Mouse (Mus musculus) G1E-ER4 (cell line): ENCODE measurements around the gene Lsp1. TPM values are rescaled to one million over a fixed set of nuclear protein-coding genes. Genes with fewer than 3 reads are reported as not detected.

Experiments used
- GATA1 ChIP-seq: IDR thresholded peaks from one replicate; pipeline ENCODE4 v1.8.0; 2012; ENCODE audit warnings: low read length, inconsistent platforms
- polyA plus RNA-seq: library from polyadenylated mRNA; stranded (reverse); fragments of >175 nt; gene quantifications from 2 replicates; pipeline ENCODE4 v1.2.3, GENCODE M21; 2012

Lsp1 gene
- polyA plus RNA-seq, 1 experiment: not detected

DNA sequence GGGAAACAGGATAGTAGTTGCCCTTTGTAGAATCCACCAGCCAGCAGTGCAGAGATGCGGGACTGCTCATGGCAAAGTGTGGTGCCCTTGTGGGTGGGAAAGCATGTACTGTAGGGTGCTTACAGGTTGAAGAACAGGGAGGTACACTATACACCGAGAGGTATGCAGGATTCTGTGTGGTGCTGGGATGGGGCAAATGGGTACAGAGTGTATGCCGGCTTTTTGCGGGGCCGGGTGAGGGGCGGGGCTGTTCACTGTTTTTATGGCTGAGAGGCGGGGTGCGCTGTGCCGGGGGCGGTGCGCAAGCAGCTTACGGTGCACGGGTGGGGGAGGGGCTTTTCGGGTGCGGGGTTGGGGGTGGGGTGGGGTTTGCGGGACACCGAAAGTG lies 72.1 kb downstream of the Lsp1 start, which contains the start of gene Mrpl23:
Gene Mrpl23 (plus strand): TSS at position 16 of the 388 bp plus-strand sequence.
- no peak for TF ChIP-seq GATA1

DNA sequence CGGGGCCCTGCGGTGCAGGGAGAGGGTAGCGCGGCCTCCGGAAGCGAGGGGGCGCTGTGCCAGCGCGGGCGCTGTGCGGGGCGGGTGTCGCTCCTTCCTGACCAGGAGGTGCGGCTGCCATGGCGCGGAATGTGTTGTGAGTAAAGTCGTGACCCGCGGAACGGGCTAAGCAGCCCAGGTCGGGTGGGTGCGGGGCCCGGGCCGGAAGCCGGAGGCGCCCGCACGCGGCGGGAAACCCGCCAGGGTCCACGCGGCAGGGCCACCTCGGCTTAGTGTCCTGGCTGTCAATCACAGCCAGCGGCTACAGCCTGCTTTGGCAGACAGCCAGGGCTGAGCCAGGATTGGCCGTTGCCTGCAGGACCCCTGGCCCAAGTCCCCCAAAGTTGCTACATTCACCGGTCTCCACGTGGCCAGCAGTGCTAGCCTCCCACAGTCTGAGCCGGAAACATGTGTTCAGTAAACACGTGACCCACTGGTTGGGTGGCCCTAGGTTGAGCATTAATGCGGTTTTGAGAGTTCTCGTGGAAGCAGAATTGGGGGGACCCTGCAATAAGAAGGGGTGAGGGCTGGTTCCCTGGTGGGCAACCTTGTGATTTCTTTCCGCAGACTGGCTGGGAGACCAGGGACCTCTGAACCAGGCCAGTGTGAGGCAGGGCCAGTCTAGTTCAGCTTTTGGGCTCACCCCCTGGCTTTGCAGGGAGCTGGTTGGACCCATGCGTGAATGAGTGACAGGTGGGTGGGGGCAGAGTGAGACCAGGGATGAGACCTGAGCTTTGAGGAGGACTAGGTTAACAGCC lies 72.6 kb downstream of the Lsp1 start:
- TF ChIP-seq GATA1: no peak

DNA sequence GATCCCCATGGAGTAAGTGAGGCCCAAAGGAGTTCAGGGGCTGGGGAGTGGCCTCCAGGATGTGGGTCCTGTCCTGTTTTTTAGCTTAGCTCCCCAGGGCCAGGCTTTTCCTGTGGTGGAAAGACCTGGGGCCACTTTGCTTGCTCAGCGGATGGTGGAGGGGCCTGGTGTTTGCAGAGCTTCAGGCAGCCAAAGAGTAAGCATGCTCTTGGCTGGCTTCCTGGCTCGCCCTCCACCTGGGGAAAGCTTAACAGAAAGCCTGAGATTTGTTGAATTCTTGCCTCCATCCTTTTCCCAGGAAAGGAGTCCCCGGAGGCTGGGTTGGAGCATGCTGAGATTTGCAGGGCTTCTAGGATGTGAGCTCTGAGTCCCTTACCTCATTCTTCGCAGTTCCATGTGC lies 74.5 kb downstream of the Lsp1 start:
- no peak for TF ChIP-seq GATA1

DNA sequence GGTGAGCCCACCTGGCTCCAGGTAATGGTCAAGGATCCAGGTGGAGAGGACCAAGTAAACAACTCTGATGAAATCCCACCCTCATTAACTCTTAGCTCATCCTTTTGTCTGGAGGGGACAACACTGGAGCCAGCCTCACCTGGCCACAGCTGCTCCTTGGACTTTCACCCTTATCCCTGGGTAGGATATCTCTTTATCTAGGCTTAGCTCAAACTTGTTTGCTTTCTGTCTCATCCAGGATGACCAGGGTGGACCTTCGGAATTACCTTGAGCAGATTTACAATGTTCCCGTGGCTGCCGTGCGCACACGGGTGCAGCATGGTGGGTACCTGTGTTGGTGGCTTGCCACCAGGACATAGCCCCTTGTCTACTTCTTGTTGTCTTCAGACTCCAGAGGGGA lies 75.2 kb downstream of the Lsp1 start:
- TF ChIP-seq GATA1: no peak

DNA sequence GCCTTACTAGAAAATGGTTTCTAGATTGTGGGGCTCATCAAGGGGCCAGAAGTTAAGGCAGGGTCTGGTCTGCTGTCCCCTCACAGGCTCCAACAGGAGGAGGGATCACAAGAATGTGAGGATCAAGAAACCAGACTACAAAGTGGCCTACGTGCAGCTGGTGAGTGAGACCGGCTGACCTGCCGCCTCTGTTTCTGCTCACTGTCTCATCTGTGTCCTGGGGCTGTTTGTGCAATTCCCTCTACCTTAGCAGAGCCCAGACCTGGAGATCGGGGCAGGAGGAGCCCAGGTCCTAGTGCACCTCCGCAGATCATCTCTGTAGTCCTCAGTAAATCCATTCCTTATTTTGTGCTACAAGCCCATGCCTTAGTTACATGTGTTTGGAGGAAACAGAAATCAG lies 76.6 kb downstream of the Lsp1 start:
- TF ChIP-seq GATA1: no peak

DNA sequence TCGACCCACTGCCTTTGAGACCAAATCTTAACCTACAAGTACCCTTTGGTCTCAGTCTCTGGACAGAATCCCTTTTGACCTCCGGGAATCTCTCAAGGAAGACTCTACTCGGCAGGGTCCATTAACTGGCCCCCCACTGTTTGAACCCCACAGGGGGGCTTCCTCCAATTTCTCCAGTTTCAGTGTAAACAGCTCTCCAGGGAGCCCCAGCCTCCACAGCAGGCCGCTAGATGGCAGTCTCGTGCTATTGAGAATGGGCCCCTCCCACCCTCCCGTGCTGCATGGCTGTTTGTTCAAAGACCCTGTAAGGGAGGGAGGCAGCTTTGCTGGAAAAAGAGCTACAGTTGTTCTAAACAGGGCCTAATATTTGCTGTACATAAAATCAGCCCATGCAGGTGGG lies 77.3 kb downstream of the Lsp1 start:
- TF ChIP-seq GATA1: no peak

DNA sequence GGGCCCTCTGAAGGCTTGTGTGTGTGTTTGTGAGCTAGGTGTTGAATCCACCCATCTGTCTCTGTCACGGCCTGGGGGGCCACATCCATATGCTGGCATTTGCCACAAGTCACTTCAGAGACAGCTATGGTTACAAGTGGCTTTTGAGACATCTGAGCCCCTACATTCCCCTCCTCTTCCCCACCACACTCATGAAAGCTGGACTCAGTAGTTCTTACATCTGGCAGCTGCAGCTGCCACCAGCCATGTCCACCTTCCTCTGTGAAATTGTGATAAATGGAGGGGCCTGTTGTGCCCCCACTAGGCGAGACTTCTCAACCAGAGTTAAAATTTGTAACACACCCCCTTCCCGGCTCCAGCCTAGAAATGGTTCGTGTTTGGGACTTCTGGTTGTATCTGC lies 77.7 kb downstream of the Lsp1 start:
- TF ChIP-seq GATA1: no peak

DNA sequence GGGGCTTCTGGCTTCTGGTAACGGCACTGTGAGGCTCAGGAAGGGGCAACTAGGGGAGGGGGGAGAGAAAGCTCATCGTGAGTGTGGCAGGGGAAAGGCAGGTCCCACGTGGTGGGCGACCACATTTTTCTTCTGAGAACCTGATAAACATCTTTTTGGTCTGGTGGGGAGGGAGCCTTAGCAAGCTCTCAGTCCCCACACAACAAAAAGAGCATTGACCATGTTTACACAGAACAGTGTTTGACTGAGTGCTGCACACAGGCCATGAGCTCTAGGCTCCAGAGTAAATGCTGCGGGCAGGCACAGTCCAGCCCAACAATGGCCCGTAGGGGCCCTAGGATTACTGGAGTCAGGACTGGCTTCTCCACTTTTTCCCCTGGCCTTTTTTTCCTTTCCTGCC lies 78.2 kb downstream of the Lsp1 start:
- TF ChIP-seq GATA1: no peak

DNA sequence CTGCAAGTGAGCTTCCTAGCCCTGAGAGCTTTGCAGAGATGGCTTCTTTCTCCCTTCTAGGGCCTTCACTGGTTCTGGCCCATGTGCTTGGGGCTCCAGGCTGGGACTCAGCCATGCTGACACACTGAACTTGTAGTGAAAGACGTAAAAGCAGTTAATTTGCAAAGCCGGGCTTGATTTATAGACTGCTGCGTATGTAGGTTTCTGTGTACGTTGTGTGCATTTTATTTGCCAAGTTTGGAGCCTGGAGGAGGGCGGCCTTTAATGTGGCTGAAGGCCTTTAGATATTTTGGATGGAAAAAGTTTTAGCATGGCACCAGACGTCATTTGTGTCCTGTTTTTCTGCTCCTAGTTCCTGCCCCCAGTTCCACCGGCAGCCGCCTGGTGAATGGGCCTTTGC lies 79.2 kb downstream of the Lsp1 start:
- TF ChIP-seq GATA1: no peak

DNA sequence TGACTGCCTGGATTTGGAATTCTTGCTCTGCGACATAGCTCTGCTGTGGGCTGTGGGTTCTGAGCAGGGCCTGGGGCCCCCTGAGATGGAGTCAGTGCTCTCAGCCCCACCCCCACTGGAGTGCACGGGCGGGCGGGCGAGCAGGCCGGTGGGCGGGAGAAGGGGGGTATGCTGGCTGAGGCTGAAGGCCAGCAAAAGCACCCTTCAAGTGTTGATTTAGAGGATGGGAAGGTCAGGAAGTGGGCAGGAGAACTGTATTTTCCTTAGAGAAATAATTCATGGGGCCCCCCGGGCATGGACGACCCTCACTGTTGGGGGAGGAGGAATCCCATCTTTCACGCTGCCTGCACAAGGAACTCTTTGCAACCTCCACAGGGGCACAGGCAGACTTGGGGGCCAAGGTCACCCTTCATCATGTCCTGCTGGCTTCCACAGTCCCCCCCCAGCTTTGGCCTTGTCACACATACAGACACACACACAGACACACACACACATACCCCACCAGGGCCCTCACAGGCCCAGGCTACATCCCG lies 82.2 kb downstream of the Lsp1 start:
- no peak for TF ChIP-seq GATA1

Other genes with a start within 250 kb of the Lsp1 start
- not detected in 2 replicates for gene Gm7579, start 248.9 kb upstream of the Lsp1 start, polyA plus RNA-seq
- gene Krtap5-5, start 230.8 kb upstream of the Lsp1 start, polyA plus RNA-seq: not detected in 2 replicates
- gene Gm40460, start 219.7 kb upstream of the Lsp1 start, polyA plus RNA-seq: not detected in 2 replicates
- gene Gm2431, start 202.5 kb upstream of the Lsp1 start, polyA plus RNA-seq: not detected in 2 replicates
- not detected in 2 replicates for gene Gm4559, start 186.4 kb upstream of the Lsp1 start, polyA plus RNA-seq
- gene Krtap5-1, start 163.7 kb upstream of the Lsp1 start, polyA plus RNA-seq: not detected in 2 replicates
- gene Krtap5-4, start 157.3 kb upstream of the Lsp1 start, polyA plus RNA-seq: not detected in 2 replicates
- 0.06 TPM in 1 of 2 replicates, not detected in the other for gene Ifitm10, start 87.1 kb upstream of the Lsp1 start, polyA plus RNA-seq
- 24.2 and 26.1 TPM in 2 replicates for gene Gm49369, start 78.1 kb upstream of the Lsp1 start, polyA plus RNA-seq
- 33.0 and 46.6 TPM in 2 replicates for gene Ctsd, start 72.8 kb upstream of the Lsp1 start, polyA plus RNA-seq
- gene Syt8, start 26.0 kb upstream of the Lsp1 start, polyA plus RNA-seq: not detected in 2 replicates
- not detected in 2 replicates for gene Tnni2, start 19.0 kb upstream of the Lsp1 start, polyA plus RNA-seq
- not detected in 2 replicates for gene Tnnt3, start 38.0 kb downstream of the Lsp1 start, polyA plus RNA-seq
- gene Mrpl23, start 71.9 kb downstream of the Lsp1 start, polyA plus RNA-seq: 11.7 and 37.4 TPM in 2 replicates
- not detected in 2 replicates for gene Igf2, start 206.0 kb downstream of the Lsp1 start, polyA plus RNA-seq
- gene Gm49394, start 209.1 kb downstream of the Lsp1 start, polyA plus RNA-seq: not detected in 2 replicates